Mouse (Mus musculus) neutrophil, adult 5-6 weeks (primary cell): Measurements from ENCODE around the gene Apol7a. TPM values are rescaled to one million over a fixed set of nuclear protein-coding genes. Genes with fewer than 3 reads are reported as not detected.
"Not testable (repeated sequence)": the region's sequence is repeated elsewhere in the genome, so short reads cannot be mapped to it uniquely, and the experiment has no call there.

Experiments
- ATAC-seq: fragments of 151-379, 151-347 bp; 2 replicates; pipeline ENCODE4 v1.8.0; 2017; ENCODE audit warnings: mild to moderate bottlenecking, moderate TSS enrichment; ENCODE audit not compliant: insufficient number of reproducible peaks, poor library complexity, low FRiP score, severe bottlenecking; ENCODE audit errors: extremely low read depth
- total RNA-seq: library from RNA; stranded (forward); fragments of 200-1000 nt; gene quantifications from 2 replicates; pipeline ENCODE4 v1.2.3, GENCODE M21; 2017

Gene Apol7a
- total RNA-seq: 0.12 and 2.1 TPM in 2 replicates

DNA sequence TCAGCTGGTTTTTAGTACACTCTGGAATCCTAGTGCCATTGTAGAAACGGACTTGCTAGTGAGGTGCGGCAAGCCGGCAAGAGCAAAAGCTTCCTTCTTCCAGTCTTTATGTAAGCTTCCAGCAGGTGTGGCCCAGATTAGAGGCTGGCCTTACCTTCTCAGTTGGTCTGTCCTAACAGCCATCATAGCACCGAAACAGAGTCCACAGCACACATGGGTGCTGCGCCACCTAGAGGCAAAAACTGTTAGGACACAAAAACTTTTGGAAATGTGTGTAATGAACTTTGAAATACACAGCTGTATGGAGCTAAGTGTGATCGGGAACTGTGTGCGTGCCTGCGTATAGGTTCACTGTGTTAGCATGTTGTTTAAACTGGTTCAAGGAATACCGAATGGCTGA, at the start of gene Apol7a:
Gene Apol7a (minus strand): TSS at position 84 of the 400 bp plus-strand sequence.
- ATAC-seq: not testable (repeated sequence)

DNA sequence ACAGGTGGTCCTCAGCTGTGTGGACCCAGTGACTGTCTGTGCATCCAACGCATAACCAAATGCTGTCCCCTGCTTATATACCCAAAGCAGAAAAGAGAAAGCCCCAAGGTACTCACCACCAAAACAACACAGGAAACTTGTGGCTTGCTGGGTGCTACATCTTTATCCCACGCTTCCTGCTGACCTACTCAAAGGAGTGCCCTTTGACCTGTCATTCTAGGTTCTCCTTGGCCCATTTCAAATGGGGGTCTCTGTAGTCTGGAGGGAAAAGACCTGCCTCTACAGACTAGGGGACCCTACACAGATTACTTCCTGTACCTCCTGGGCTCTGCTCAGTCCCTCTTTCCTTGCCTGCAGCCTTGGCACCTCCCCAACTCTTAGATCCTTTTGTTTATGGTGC, 48.5 kb upstream of the Apol7a start, which contains the start of gene Apol7b:
Gene Apol7b (minus strand): TSS at position 101 of the 400 bp plus-strand sequence.
- ATAC-seq: 0 out of 2 replicates have a peak, but pooled peaks have one; percentile 19

DNA sequence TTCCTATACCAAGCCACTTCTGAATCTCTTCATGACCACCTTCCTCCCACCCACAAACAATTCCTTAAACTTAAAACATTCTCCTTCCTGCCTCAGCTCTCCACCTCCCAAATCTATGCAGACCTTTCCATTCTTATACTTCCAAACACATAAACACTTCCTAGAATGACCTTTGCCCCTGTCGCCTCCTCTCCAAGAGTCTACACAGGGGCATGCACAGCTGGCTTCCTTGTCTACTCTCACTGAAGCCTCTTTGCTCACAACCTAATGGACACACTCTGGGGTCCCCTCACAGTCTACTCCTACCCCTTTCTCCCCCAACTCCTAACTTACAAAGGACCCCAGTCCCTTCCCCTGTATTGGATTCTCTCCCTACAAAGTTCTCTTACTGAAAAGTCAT, 46.8 kb upstream of the Apol7a start:
- ATAC-seq: not testable (repeated sequence)

DNA sequence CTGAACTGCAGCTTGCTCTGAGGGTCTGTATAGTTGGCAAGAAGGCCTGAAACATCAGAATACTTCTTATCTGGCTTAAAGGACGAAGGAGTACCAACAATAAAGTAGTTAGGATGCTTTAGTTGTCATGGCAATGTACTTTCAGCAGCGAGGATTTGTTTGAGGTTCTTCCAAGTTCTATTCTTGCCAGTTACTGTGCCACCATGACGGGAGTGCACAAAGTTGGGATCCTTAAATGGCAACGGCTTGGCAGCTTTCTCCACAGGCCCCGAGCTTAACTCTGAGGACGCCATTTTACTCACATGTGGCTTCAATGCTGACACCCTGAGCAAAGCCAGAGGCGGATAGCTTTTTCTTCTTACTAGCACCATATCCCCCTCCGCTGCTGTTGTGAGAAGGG, 45.8 kb upstream of the Apol7a start:
- not testable (repeated sequence) for ATAC-seq

DNA sequence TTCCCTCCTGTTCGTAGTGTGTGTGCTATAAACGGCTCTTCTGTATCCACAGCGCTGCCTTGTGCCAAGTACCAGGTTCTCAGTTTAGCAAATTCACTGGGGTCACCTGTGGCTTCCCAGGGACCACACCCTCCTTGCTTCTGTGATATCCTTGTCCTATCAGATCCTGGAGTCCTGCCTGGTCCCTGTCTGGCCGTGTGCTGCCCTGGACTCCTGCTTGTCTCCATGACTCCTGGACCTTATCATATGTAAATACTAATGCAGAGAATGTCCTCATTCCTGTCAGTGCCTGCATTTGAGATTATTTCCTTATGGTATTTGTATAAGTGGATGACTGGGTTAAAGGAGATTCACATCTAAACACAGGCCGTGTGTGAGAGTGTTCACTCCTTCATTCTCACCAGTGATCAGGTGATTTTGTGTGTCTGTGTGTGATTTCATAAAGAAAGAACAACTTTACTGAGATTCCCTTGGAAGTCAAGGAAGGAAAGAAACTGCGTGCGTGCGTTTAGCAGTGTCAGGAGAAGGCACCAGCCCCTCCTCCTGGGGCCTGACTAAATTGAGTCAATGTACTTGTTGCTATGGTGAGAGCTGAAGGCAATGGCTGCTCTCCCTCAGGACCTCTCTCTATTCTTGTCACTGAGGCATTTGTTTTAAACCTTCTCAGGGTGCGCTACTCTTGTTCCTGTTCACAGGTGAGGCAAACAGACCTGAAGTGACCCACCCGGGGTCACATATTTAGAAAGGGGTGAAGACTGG, 30.0 kb upstream of the Apol7a start:
- ATAC-seq: not testable (repeated sequence)

DNA sequence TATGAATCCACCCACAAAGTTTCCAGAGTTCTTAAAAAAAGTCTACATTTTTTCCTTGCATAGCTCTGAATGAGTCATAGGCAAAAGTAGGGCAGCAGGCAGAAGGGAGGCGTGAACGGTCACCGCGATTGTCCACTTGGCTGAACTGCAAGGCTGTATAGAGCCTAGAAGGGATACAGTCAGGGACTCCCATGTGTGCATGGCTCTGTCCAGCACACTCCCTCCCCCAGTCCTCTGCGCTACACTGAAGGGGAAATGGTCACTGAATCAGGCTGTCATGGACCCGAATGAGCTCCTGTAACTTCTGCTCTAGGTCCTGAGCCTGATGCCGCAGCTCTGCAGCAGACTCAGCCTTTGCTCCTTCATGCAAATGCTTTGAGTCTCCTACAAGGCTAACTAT, 24.0 kb upstream of the Apol7a start:
- ATAC-seq: not testable (repeated sequence)

DNA sequence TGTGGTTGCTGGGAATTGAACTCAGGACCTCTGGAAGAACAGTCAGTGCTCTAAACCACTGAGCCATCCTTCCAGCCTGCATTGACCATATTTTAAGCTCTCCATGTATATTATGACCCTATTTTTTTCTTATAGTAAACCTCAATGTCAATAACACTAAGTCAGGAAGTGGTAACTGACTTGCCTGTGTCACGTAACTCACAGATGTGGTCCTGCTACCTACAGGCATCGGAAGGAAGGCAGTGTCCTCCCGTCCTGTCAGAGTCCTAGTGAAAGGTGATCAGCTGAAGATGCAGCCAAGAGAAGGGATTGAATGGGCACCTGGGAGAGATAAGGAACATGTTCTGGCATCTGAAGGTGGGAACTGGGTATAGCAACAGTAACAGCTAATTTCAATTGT, 20.7 kb upstream of the Apol7a start:
- not testable (repeated sequence) for ATAC-seq

DNA sequence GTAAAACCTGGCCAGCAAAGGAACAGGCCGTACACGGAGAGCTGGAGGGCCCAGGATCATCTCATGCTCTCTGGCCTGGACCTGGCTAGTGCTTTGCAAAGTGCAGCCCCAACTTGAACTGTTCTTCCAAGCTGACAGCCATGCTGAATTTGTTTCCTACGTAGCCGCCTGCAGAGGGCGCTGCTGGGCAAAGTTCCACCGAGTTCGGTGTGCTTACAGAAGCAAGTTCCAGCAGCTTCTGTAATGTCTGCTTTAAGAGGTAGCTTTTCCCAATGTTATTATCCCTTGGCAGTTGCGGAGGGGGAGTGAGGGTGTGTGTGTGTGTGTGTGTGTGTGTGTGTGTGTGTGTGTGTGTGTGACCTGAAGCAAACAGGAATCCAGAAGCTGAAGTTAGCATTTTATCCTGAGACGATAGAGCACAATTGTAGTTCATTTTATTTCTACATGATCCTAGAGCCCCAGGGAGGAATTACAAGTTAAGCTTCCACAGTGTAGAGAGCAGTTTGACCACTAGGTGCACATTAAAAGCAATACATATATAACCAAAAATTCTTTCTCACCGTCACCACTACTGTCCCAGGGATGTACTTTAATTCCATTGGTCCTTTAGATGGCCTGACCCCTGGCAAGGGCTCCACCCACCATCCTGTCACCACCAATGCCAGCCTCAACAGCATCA, 17.9 kb upstream of the Apol7a start:
- not testable (repeated sequence) for ATAC-seq

DNA sequence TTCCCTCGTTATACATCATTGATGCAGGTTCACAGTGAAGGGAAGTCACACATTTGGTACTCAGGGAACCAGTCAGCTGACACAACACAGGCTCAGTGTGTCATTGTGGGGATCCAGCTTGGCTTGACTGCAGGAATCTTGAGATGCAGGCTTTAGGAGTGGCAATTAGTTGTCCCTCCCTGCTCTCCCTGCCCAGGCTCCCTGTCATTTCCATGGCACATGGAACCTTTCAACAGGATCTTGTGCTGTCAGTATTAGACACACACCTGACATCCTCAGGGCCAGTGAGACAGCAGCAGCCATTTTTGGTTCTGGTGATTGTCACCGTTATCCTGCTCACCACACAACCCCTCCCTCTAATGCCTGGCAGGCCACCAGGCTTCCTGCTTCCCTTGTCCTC, 16.7 kb upstream of the Apol7a start:
- ATAC-seq: not testable (repeated sequence)

DNA sequence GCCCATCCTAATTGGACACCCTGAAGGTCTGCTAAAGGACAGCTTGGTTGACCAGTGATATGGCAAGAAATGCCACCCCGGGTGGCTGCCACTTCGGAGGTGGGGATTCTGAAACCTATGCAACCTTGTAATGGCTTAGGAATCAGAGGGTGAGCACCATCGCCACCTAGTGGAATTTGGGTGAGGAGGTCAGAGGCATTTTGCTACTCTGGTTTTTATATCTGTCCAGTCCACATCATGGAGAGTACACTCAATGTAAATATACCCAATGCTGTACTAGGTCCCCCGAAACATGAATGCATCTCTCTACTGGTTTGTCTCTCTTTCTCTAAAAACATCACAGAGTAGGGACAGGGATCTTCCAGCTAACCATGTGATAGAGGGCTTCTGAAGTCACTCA, 13.8 kb upstream of the Apol7a start:
- not testable (repeated sequence) for ATAC-seq

DNA sequence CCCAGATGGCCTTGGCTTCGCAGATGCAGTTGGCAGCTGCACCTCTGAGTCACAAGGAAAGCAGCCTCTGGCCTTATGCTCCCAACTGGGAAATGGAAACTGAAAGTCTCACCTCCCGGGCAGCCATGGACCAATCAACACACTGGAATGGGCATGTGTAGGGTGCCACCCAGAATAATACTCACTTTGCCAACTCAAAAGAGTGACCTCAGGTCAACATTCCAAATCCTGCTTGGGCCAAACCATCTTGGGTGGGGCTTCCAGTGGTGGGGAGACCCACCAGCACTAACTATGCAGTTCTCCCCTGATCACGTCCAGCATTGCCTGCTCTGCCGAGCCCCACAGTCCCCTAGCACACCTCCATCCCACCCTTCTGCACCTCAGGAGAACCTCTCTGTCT, 12.1 kb upstream of the Apol7a start, which contains the start of gene Apol9a:
Gene Apol9a (minus strand): TSS at position 101 of the 400 bp plus-strand sequence.
- ATAC-seq: not testable (repeated sequence)

DNA sequence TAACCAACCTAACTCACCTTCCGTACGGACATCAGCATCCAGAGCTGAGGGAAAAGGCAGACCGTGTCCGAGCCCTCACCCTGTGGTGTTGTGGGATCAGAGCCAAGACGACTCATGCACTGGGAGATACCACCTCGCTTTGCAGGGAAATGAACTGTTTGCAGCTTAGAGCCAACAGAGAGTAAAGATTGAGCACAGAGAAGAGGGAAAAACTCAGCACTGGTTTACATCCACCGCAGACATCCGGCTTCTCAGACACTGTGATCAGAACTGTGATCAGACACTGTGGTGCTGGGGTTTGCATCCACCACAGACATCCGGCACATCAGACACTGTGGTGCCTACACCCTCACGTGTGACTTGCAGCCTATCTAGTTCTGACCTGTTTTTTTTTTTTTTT, 7.5 kb upstream of the Apol7a start:
- not testable (repeated sequence) for ATAC-seq

DNA sequence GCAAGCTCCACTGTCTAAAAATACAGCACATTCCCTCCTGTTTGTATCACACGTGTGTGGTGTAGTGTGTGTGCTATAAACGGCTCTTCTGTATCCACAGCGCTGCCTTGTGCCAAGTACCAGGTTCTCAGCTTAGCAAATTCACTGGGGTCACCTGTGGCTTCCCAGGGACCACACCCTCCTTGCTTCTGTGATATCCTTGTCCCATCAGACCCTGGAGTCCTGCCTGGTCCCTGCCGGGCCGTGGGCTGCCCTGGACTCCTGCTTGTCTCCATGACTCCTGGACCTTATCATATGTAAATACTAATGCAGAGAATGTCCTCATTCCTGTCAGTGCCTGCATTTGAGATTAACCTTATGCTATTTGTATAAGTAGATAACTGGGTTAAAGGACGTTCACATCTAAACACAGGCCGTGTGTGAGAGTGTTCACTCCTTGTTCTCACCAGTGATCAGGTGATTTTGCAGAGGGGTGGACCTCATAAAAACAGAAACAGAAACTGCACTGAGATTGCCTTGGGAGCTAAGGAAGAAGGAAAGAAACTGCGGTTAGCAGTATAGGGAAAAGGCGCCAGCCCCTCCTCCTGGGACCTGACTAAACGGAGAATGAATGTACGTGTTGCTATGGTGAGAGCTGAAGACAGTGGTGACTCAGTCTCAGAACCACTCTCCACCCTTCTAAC, 1.3 kb downstream of the Apol7a start:
- ATAC-seq: not testable (repeated sequence)

DNA sequence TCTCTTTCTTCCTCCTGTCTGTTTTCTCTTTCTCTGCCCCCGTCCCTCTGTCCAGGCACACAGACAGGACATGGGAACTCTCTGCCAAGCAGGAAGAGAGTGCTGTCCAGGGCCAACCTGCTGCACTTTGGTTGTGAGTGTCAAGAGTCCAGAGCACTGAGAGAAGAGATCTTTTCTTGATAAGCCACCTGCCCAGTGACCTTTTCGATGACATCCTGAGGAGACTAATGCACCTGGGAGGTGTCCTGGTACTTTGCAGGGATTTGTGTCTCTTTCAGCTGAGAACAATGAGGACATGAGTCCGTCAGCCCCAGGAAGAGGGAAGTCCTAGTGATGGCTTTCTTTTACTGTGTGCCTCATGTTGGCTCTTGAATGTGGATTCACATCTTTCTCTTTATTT, 5.1 kb downstream of the Apol7a start:
- ATAC-seq: not testable (repeated sequence)

DNA sequence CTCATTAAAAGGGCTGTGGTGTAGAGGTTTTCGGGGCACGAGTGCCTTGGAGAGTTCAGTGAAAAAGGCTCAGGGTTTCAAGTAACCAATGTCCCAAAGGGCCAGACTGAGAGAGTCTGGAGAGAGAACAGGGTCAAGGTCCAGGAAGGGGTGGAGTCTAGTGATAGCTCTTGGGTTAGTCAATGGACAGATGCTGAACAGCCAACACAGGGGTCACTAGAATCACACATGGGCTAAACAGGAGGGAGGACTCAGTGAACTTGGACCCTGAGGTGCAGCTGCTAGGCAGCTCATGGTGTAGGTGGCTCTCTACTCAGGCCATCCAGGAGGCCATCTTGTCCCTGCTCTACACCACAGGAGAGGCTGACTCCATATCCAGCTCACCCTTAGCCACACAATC, 11.4 kb downstream of the Apol7a start:
- 0 out of 2 replicates have a peak, but pooled peaks have one; percentile 1 for ATAC-seq

DNA sequence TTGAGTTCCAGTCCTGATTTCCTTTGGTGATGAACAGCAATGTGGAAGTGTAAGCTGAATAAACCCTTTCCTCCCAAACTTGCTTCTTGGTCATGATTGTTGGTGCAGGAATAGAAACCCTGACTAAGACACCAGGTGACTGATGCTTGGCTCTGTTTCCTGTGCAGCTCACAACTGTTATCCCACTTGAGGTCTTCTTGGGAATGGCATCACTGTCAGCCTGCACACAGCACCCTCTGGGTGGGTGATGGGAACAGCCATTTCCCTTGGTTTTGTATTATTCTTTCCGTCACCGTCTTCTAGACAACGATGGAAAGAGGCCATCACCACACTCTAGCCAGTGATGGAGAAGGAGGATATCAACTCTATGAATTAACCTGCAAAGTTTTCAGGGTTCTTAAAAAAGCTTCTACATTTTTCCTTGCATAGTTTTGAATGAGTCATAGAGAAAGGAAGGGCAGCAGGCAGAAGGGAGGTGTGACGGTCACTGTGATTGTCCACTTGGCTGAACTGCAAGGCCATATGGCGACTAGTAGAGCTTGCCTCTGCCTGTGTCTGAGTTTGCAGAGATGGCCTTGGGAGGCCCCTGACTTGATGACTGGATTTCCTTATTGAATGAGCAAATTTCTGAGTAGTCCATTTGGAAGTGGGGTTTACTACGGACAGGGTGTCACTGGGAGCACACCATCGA, 14.4 kb downstream of the Apol7a start:
- no peak for ATAC-seq

DNA sequence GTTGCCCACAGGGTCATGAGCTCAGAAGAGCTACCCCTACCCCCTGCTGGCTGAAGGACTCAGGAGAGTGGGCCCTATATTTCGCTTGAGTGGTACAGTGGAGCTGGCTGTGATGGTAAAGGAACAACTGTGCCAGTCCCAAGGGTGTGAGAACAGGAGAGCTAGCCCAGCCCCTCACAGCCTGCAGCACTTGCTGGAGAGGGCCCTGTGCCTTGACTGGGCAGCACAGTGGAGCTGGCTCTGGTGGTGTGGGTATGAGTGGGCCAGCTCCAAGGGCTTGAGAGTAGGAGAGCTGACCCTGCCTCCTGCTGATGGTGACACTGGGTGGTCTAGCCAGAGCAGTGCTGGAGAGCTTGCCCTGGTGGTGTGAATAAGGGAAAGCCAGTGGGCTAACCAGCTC, 16.0 kb downstream of the Apol7a start:
- ATAC-seq: no peak

DNA sequence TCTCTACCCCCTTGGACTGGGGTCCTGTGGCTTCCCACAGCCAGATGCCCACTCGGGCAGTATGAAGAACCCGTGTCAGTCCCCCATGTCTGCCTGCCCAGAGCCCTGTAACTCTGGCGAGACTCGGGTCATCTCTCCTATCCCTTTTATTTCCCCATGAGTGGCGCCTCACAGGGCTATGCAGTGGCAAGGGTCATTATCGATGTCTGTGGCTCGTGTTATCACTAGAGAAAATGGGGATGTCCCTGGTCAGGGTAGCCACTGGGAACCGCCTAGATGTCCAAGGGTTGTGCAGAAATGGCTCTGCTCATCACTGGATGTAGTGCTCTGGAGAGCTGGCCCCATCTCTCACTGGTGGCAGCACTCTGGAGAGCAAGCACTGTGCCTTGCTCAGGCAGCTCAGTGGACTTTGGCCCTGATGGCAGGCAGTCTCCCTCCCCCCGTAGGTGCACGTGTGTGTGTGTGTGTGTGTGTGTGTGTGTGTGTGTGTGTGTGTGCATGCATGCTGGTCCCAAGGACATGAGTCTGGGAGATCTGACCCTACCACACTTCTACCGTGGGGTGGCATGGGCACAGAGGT, 16.5 kb downstream of the Apol7a start:
- ATAC-seq: no peak

DNA sequence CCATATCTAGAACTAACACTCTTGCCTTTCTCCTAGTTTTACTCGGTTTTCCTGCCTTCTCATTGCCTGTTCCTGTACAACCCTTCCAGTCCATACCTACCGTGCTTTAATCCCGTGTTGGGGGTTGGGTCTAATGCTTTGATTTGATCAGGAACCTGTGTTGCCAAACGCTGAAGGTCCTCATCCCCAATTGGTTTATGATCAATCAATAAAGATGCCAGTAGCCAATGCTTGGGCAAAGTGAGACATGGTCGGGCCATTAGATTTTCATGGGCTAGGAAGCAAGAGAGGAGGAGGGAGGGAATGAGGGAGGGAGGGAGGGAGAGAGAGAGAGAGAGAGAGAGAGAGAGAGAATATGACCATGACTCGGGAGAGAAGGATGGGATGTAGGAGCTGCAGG, 17.4 kb downstream of the Apol7a start:
- ATAC-seq: no peak
